Mouse (Mus musculus) liver, postnatal 0 days (tissue): ENCODE data around the gene Hspa14. TPM values are rescaled to one million over a fixed set of nuclear protein-coding genes. Genes with fewer than 3 reads are reported as not detected.

Experiments used
- ATAC-seq: fragments of 200-750 bp; cut with Nextera tagmentation; 2 replicates; pipeline ENCODE4 v1.8.0; 2017; ENCODE audit warnings: mild to moderate bottlenecking, moderate library complexity
- DNase-seq: peaks from one replicate; pipeline ENCODE4 v3.0.0-alpha.2; 2016
- H3K27ac ChIP-seq: fragments of 300-500 bp; sonication (generic); 2 replicates; pipeline ENCODE4 v1.5.1; 2014; ENCODE audit warnings: antibody characterized with exemption, moderate library complexity, mild to moderate bottlenecking, low read depth
- H3K27me3 ChIP-seq: fragments of 300-500 bp; sonication (generic); 2 replicates; pipeline ENCODE4 v1.6.1; 2014; ENCODE audit warnings: low read length, control low read depth, mixed read lengths; ENCODE audit not compliant: insufficient read depth
- H3K36me3 ChIP-seq: fragments of 300-500 bp; sonication (generic); replicated peaks from 2 replicates; pipeline ENCODE4 v1.6.1; 2014; ENCODE audit warnings: mild to moderate bottlenecking, control low read depth, low read length, moderate library complexity, mixed read lengths; ENCODE audit not compliant: insufficient read depth
- H3K4me1 ChIP-seq: fragments of 300-500 bp; sonication (generic); 2 replicates; pipeline ENCODE4 v1.6.1; 2014; ENCODE audit warnings: antibody characterized with exemption, mild to moderate bottlenecking, control low read depth; ENCODE audit not compliant: insufficient read depth
- H3K4me2 ChIP-seq: fragments of 300-500 bp; sonication (generic); 2 replicates; pipeline ENCODE4 v1.6.1; 2014; ENCODE audit warnings: low read depth, mild to moderate bottlenecking, low read length, moderate library complexity, mixed read lengths
- H3K4me3 ChIP-seq: fragments of 300-500 bp; sonication (generic); 2 replicates; pipeline ENCODE4 v1.5.1; 2014; ENCODE audit warnings: low read depth, low read length
- H3K9ac ChIP-seq: fragments of 300-500 bp; sonication (generic); replicated peaks from 2 replicates; pipeline ENCODE4 v1.6.1; 2014; ENCODE audit warnings: mild to moderate bottlenecking, moderate library complexity
- H3K9me3 ChIP-seq: fragments of 300-500 bp; sonication (generic); 2 replicates; pipeline ENCODE4 v1.6.1; 2016; ENCODE audit warnings: mild to moderate bottlenecking, control low read depth, low read length, mixed read lengths
- CTCF ChIP-seq: sonication (generic); IDR thresholded peaks from 2 replicates; pipeline ENCODE4 v1.5.1; 2016; ENCODE audit warnings: antibody characterized with exemption, low read depth
- EP300 ChIP-seq: IDR thresholded peaks from 2 replicates; pipeline ENCODE4 v1.6.1; 2016; ENCODE audit warnings: antibody characterized with exemption, low read depth, mild to moderate bottlenecking
- WGBS: fragments of 180-500 bp; shearing (Covaris S2); extraction: QIAGEN DNeasy Blood & Tissue Kit; methylation state at CpG from one replicate; pipeline ENCODE4 v1.1.7; 2014; ENCODE audit not compliant: insufficient replicate concordance; 5-methylcytosine and 5-hydroxymethylcytosine counted together
- polyA plus RNA-seq: library from polyadenylated mRNA; unstranded; fragments of >200 nt; fragmentation: Nextera tagmentation; extraction: Ambion mirVana; gene quantifications from 2 replicates; pipeline ENCODE4 v1.2.1, GENCODE M21; 2015

The Hspa14 gene
- polyA plus RNA-seq, 1 experiment from 2014 or later: 38.1 TPM

DNA sequence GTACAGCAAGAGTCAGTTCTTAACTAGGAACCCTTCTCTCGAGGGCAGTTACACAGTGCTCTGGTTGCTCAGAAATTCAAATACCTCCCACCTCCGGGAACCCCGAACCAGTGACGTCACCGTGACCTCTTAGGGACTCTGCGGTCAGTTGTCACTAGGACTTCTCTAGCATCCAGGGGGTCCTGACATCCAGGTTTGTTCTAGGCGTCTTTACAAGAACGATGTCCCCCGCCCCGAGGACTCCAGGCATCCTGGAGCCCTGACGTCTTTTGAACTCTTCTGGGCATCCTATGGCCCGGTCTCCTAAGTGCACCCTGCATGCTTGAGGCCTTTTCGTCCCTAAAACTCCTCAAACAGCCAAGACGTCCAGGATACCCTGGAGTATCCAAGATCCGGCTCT is 538 bp downstream of the Hspa14 start:
- TF ChIP-seq CTCF: no peak
- peak; percentile 62 for DNase-seq

DNA sequence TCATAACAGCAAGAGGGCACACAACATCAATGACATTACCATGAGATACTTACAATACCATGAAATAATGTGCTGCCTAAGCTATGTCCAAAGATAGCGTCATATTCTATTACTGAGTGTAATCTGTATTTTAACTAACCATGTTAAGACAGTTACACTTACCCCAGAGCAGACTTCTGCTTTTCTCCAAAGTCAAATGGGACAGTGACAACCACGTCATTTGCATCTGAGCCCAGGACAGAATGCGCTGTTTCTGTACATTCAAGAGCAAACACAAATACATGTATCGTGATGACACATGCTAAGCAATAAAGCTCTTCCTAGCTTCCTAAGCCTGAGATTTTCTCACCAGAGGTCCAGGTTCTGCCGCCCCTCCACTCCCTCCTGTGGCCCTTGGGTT is 11.7 kb downstream of the Hspa14 start:
- H3K27me3 ChIP-seq: no peaks in the 10 kb centered on the region
- no peak for ATAC-seq
- H3K4me1 ChIP-seq: no peaks in the 10 kb centered on the region

More for the DNA sequence above, 538 bp downstream of the Hspa14 start:
- peak overlapping the region; percentile 83 for H3K4me3 ChIP-seq
- WGBS: under 1% methylated on average over 15 of the region's 15 CpGs
- H3K4me1 ChIP-seq: peaks cover 3% of the 10 kb centered on the region
- no peaks in the 10 kb centered on the region for H3K9me3 ChIP-seq
- H3K27me3 ChIP-seq: no peaks in the 10 kb centered on the region
- H3K9ac ChIP-seq: peak overlapping the region; percentile 81
- H3K36me3 ChIP-seq: peaks cover 30% of the 10 kb centered on the region
- ATAC-seq: no peak
- H3K27ac ChIP-seq: peak overlapping the region; percentile 84
- H3K4me2 ChIP-seq: peak overlapping the region; percentile 82

DNA sequence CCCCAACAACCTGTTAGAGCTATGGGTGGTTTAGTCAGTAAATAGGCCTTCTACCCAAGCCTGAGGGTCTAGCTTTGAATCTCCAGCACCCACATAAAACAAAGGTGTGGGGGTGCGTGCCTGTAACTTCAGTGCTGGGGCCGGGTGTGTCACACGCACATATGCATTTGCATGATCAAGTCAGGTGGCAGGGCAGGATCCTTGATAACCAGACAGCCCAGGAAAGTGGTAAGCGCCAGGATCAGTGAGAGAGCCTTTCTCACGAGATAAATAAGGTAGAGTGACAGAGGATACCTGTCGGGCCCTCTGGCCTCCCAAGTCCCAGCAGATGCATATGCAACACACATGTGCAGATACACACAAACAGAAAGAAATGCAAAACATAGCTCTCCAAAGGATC is 13.1 kb downstream of the Hspa14 start:
- H3K9me3 ChIP-seq: no peaks in the 10 kb centered on the region
- no peak overlapping the region for H3K27ac ChIP-seq
- DNase-seq (no peak), ATAC-seq (no peak)
- no peak for TF ChIP-seq CTCF
- no peak for TF ChIP-seq EP300
- H3K4me1 ChIP-seq: no peaks in the 10 kb centered on the region
- no peak overlapping the region for H3K4me2 ChIP-seq
- 73% methylated on average over 6 of the region's 6 CpGs for WGBS
- H3K9ac ChIP-seq: no peak overlapping the region
- H3K4me3 ChIP-seq: no peak overlapping the region
- H3K36me3 ChIP-seq: peaks cover 68% of the 10 kb centered on the region
- H3K27me3 ChIP-seq: no peaks in the 10 kb centered on the region

More for the DNA sequence above, 11.7 kb downstream of the Hspa14 start:
- TF ChIP-seq CTCF (no peak), EP300 (no peak)
- Histone ChIP-seq H3K4me3 (no peak overlapping the region), H3K9ac (no peak overlapping the region), H3K9me3 (no peaks in the 10 kb centered on the region), H3K36me3 (peaks cover 65% of the 10 kb centered on the region), H3K27ac (no peak overlapping the region), H3K4me2 (no peak overlapping the region)
- no peak for DNase-seq
- 87% methylated on average over 5 of the region's 5 CpGs for WGBS

DNA sequence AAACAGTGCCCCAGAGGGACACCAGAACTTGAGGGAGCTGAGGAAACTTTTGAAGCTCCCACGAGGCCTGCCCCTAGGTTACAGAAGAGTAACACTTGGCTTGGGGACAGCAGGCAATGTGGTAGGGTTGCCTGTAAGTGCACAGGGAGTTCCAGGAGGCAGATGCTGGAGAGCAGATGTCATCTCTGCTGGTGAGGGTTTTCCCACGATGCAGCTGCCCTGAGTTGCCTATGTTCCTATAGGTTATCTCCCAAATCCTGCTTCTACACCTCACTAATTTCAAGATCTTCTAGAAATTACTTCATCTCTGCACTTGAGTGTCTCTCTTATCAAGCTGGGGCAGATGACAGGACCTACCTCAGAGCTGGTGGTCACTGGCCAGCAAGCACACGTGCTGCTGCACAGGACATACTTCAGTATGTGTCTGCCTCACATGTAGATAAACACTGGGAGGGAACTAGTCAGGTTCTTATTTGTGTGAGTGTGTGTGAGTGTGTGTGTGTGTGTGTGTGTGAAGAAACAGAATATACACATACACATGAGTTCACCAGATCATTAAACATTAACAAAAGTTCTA is 18.7 kb downstream of the Hspa14 start:
- 64% methylated on average over 3 of the region's 3 CpGs for WGBS
- Histone ChIP-seq H3K4me3 (no peak overlapping the region), H3K27ac (no peak overlapping the region), H3K36me3 (peaks cover 74% of the 10 kb centered on the region), H3K9me3 (no peaks in the 10 kb centered on the region), H3K9ac (no peak overlapping the region), H3K4me1 (no peaks in the 10 kb centered on the region), H3K4me2 (no peak overlapping the region), H3K27me3 (no peaks in the 10 kb centered on the region)
- TF ChIP-seq CTCF (no peak), EP300 (no peak)
- DNase-seq (no peak), ATAC-seq (peak; percentile 80)

DNA sequence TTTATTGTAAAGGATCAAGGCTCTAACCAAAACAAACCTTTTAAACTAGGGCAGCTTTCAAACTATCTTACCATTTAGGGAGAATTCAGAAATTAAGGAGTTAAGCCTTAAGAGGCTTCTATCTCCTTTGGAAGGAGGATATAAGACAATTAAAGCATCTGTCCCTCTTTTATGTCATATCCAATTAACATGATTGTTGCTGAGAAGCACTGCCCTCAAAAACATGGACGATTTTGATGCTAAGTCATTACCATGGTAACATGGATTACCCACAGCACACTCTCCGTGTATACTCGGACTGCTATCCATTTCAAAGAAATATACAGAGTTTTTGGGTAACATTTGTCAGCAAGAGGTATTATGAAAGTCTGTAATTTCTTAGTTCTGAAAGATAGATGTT is 22.8 kb downstream of the Hspa14 start:
- TF ChIP-seq CTCF (no peak), EP300 (no peak)
- Histone ChIP-seq H3K4me3 (no peak overlapping the region), H3K4me1 (no peaks in the 10 kb centered on the region), H3K9me3 (no peaks in the 10 kb centered on the region), H3K4me2 (no peak overlapping the region), H3K36me3 (peaks cover 39% of the 10 kb centered on the region), H3K27ac (no peak overlapping the region), H3K27me3 (no peaks in the 10 kb centered on the region), H3K9ac (no peak overlapping the region)
- 91% methylated on average over 3 of the region's 3 CpGs for WGBS
- ATAC-seq (no peak), DNase-seq (no peak)

DNA sequence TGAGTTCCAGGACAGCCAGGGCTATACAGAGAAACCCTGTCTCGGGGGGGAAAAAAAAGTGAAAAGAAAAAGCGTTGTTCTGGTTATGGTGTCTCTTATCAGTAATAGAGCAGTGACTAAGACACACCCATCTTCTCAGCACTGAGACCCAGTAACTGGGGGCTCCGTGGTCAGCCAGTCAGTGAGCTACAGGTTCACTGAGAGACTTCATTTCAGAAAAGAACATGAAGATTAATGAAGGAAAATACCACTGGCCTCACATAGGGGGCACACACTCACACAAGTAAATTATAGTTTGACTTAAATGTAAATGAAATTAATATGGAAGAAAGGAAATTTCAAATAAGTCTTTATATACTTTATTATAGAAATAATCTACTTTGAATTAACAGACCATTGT is 32.4 kb downstream of the Hspa14 start:
- no peak for DNase-seq
- no peak overlapping the region for H3K4me2 ChIP-seq
- ATAC-seq: no peak
- no peaks in the 10 kb centered on the region for H3K9me3 ChIP-seq
- H3K4me1 ChIP-seq: peaks cover 7% of the 10 kb centered on the region
- no peak for TF ChIP-seq EP300
- peak; percentile 29; the same call in 1 of the 2 replicates for TF ChIP-seq CTCF
- H3K27me3 ChIP-seq: no peaks in the 10 kb centered on the region
- H3K9ac ChIP-seq: no peak overlapping the region
- H3K27ac ChIP-seq: no peak overlapping the region
- WGBS: 53% methylated on average over 3 of the region's 3 CpGs
- no peak overlapping the region for H3K4me3 ChIP-seq
- no peaks in the 10 kb centered on the region for H3K36me3 ChIP-seq

DNA sequence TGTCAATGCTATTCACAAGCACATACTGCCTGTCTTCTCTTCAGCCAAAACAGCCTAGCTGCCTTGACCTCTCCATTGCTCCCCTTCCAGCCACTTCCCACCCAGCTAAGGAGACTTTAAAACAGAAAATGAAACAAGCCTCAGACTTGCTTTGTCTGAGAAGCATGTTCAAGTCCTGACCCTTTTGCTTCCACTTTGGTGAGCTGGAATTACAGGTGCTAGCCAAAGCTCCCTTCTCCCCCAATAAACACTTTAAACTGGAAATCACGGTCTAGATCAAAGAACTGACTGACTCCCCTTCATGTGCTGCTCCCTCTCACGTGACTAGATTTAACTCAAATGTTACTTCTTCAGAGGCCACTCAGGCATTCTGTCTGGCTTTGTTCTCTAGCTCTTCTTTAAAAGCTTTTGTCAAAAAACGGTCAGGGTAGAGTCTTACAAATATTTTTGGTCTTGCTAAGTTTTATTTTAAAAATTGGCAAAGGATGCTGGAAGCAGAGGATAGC is 36.8 kb downstream of the Hspa14 start:
- H3K4me1 ChIP-seq: peaks cover 15% of the 10 kb centered on the region
- DNase-seq (no peak), ATAC-seq (no peak)
- H3K9me3 ChIP-seq: no peaks in the 10 kb centered on the region
- H3K9ac ChIP-seq: peak overlapping the region; percentile 70
- no peaks in the 10 kb centered on the region for H3K36me3 ChIP-seq
- no peak for TF ChIP-seq CTCF
- no peak for TF ChIP-seq EP300
- H3K4me3 ChIP-seq: peak overlapping the region; percentile 71
- 68% methylated on average over 3 of the region's 3 CpGs for WGBS
- peak overlapping the region; percentile 96 for H3K4me2 ChIP-seq
- peak overlapping the region; percentile 70 for H3K27ac ChIP-seq
- H3K27me3 ChIP-seq: no peaks in the 10 kb centered on the region
